Mouse (Mus musculus) bone marrow macrophage, adult 2 months (primary cell): ENCODE measurements around the gene Nup188.

Experiments used
- CTCF ChIP-seq: IDR thresholded peaks from 2 replicates; pipeline ENCODE4 v1.5.1; 2012; ENCODE audit warnings: low read depth, mild to moderate bottlenecking, low read length, moderate library complexity
- POLR2A ChIP-seq: IDR thresholded peaks from 2 replicates; pipeline ENCODE4 v1.6.1; 2012; ENCODE audit warnings: mild to moderate bottlenecking, low read depth, low read length, borderline replicate concordance

DNA sequence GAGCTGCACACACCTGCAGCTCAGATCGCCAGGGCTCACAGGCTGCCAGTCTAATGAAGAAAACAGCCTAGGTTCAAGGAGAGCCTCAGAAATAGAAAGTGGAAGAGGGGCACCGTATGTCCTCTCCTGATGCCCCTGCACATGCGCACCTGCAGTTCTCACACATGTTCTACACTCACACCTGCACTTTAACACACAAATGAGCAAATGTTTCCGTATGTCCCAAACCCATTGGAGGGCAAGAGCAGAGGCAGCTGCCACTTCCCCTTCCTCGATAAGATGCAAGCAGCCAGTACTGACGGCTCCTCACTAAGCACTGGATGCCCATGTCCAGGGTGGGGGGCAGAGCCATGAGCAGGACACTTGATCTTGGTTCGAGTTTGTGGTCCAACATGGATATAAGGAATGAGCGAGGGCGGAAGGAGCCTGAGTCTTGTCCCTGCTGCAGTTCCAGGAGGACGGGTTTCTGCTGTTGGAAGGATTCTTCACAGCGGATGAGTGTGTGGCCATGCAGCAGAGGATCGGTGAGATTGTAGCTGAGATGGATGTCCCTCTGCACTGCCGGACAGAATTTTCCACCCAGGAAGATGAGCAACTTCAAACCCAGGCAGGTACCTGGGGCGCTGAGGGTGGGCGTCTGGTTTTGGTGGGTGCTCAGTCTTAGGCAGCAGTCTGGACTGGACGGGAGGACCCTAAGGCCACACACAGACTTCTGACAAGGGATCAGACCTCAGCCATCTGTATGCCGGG, 16.8 kb upstream of the Nup188 start:
- TF ChIP-seq CTCF (no peak), POLR2A (no peak)
